Mouse (Mus musculus): Measurements from ENCODE around the gene Zfp593.

Gene Zfp593

DNA sequence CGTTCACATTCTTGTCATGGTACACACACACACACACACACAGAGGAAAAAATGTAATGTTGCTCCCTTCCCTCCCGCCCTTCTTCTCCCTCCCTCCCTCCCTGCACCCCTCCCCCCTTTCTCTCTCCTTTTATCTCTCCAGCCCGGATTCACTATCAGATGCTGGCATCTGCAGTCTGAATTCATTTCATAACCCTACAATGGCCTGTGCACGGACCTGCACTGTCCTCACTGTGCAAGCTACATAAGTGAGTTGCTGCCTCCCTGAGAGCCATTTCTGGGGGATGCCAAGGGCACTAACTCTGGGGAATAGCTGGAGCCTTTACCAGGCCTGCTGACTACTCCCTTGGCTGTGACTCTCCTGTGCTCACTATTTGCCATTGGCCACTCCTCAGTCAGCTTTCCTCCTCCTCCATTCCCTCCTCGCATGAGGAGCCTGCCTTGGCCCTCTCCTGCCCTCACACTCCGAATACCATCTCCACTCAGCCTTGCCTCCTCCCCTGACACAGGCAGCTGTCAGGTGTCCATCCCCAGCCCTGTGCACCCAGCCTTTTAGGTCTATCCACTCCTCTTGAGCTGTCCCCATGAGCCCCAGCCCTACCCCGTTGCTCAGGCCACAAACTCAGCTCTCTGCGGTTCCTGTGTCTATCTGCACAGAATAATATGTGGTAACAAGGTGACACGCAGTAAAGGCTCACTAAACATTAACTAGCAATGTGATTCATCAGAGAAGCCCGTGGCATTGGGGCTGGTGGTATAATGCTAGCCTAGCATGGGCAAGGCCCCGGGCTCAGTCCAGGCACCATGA is 22.4 kb downstream of the Zfp593 start:
- no peak for DNase-seq

DNA sequence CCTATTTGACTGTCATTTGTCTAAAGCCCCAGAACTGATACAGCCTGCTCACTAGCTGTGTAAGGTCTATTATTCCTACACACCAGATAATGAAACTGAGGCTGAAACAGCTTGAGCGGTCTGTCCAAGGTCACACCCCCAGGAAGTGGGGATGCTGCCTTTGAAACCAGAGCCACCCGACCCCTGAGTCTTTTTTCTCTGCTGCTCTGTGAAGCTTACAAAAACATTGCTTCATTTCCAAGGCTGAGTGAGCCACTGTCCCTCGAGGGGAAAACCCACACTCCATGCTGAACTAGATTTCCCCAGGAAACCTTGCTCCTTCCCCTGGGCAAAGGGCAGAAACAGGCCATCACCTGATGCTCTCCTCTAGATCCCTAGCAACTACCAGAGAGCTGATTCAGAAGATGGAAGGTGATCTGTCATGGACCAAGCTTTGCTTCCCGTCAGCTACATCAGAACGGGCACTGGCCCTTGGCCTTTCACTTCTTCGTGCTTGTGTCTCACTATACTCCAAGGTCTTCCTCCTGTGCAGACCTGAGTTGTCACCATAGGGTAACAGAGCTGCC is 38.8 kb downstream of the Zfp593 start:
- DNase-seq = no peak

DNA sequence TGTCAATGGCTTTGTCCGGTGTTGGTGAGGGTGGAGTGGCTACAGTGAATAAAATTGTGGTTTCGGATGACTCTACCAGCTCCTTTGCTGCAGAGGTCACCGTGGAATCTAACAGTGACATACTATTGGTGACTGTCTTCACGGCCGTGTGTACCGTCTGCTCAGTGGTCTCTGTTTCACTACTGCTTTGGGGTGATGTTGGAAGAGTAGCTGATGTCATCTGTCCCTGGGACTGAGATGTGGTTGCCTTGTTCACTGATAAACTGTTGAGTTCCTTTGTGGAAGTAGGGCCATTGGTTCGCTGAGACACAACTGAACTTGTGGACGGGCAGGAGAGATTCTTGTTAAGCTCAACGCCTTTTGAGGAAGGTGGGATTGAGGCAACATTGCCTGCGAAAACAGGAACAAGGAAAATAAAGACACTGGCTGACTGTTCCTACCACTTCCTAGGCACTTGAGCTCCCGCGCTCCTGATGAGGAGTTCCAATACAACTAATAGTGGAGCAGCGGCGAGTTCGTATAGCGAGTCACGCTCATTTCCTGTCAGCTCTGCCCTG is 42.0 kb downstream of the Zfp593 start:
- DNase-seq = no peak

DNA sequence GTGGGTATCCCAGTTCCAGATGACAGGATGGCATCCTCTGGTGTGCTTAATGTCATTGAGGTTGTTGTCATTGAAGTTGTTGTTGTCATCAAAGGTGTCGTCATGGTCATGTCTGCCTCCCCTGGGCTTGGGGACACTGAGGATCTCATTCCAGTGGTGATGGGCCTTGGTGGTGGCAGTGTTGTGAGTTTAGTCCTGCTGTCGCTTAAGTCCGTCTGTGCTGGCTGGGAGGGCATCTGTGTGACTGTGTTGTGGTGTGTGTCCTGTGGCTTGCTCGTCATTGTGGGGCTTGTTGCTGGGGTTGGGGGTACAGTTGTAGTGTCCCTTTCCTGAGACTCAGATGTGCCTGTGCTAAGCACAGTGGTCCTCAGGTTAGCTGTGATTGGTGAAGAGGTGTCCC is 42.5 kb downstream of the Zfp593 start, which contains the start of gene Gm7534:
Gm7534 (minus strand) TSS at position 101 of the 400 bp plus-strand sequence.
- DNase-seq = no peak

DNA sequence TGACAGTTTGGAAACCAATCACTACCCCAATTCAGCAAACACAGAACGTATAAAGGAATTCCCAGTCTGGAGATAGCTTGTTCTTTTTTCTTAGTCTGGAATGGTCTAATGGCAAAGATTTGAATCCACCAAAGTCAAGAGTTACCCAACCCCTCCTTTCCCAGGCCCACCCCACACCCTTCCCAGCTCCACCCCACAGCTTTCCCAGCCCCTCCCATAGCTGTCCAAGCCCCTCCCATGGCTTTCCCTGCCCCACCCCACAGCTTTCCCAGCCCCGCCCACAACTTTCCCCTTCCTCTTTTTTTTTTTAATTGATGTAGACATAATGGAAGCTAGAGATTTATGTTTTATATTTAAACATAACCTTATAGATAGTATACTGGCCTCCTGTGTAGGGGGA is 46.0 kb downstream of the Zfp593 start:
- no peak for DNase-seq
